Mouse (Mus musculus) hindbrain, embryonic 11.5 days (tissue): Measurements from ENCODE around the gene Aebp1. TPM values are rescaled to one million over a fixed set of nuclear protein-coding genes. Genes with fewer than 3 reads are reported as not detected.

ENCODE experiments used
- ATAC-seq: fragments of 200-750 bp; cut with Nextera tagmentation; 2 replicates; pipeline ENCODE4 v1.8.0; 2017; ENCODE audit warnings: mild to moderate bottlenecking, moderate TSS enrichment, moderate library complexity; ENCODE audit not compliant: low FRiP score
- DNase-seq: peaks from one replicate; pipeline ENCODE4 v3.0.0-alpha.2; 2015; ENCODE audit warnings: low spot score
- H3K27ac ChIP-seq: fragments of 300-500 bp; sonication (generic); 2 replicates; pipeline ENCODE4 v1.5.1; 2014; ENCODE audit warnings: mild to moderate bottlenecking, low read depth, low read length
- H3K27me3 ChIP-seq: fragments of 300-500 bp; sonication (generic); 2 replicates; pipeline ENCODE4 v1.6.1; 2014; ENCODE audit warnings: mild to moderate bottlenecking, low read length, moderate library complexity, mixed read lengths; ENCODE audit not compliant: control insufficient read depth, insufficient read depth
- H3K36me3 ChIP-seq: fragments of 300-500 bp; sonication (generic); 2 replicates; pipeline ENCODE4 v1.6.1; 2014; ENCODE audit warnings: mild to moderate bottlenecking, low read length, moderate library complexity, mixed read lengths; ENCODE audit not compliant: control insufficient read depth, insufficient read depth
- H3K4me1 ChIP-seq: fragments of 300-500 bp; sonication (generic); replicated peaks from 2 replicates; pipeline ENCODE4 v1.6.1; 2014; ENCODE audit warnings: low read length, mixed read lengths; ENCODE audit not compliant: control insufficient read depth, insufficient read depth
- H3K4me2 ChIP-seq: fragments of 300-500 bp; sonication (generic); replicated peaks from 2 replicates; pipeline ENCODE4 v1.6.1; 2014; ENCODE audit warnings: mild to moderate bottlenecking, low read depth, low read length
- H3K4me3 ChIP-seq: fragments of 300-500 bp; sonication (generic); 2 replicates; pipeline ENCODE4 v1.5.1; 2014; ENCODE audit warnings: low read depth, low read length
- H3K9ac ChIP-seq: fragments of 300-500 bp; sonication (generic); 2 replicates; pipeline ENCODE4 v1.6.1; 2014; ENCODE audit warnings: low read depth, low read length
- H3K9me3 ChIP-seq: fragments of 300-500 bp; sonication (generic); 2 replicates; pipeline ENCODE4 v1.6.1; 2016; ENCODE audit warnings: low read length; ENCODE audit not compliant: control insufficient read depth
- WGBS: fragments of 180-500 bp; shearing (Covaris S2); extraction: QIAGEN DNeasy Blood & Tissue Kit; methylation state at CpG from one replicate; pipeline ENCODE4 v1.1.7; 2014; 5-methylcytosine and 5-hydroxymethylcytosine counted together
- polyA plus RNA-seq: library from polyadenylated mRNA; unstranded; fragments of >200 nt; fragmentation: Nextera tagmentation; extraction: Ambion mirVana; gene quantifications from 2 replicates; pipeline ENCODE4 v1.2.1, GENCODE M21; 2014

Gene Aebp1
- polyA plus RNA-seq, 1 experiment from 2014 or later = 19.0 TPM

DNA sequence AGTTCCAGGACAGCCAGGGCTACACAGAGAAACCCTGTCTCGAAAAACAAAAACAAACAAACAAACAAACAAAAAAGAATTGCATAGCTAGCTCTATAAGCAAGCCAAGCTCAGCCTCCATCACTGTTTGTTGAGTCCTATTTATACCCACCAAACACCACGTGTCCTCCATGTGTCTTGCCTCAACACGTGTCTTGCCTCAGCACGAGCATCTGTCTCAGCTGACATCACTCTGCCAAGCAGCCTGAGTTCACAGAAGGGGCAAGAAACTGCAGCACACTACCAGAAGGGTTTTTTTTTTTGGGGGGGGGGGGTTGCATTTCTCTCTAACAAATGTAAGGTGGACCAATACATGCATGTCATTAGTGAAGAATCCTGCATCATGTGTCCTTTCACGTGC is 11.3 kb upstream of the Aebp1 start:
- no peak overlapping the region for H3K27ac ChIP-seq
- ATAC-seq = no peak
- no peak overlapping the region for H3K4me3 ChIP-seq
- WGBS = 71% methylated on average over 5 of the region's 5 CpGs
- H3K4me2 ChIP-seq = no peak overlapping the region
- H3K27me3 ChIP-seq = no peaks in the 10 kb centered on the region
- no peaks in the 10 kb centered on the region for H3K9me3 ChIP-seq
- H3K36me3 ChIP-seq = no peaks in the 10 kb centered on the region
- no peaks in the 10 kb centered on the region for H3K4me1 ChIP-seq
- H3K9ac ChIP-seq = no peak overlapping the region
- DNase-seq = no peak

DNA sequence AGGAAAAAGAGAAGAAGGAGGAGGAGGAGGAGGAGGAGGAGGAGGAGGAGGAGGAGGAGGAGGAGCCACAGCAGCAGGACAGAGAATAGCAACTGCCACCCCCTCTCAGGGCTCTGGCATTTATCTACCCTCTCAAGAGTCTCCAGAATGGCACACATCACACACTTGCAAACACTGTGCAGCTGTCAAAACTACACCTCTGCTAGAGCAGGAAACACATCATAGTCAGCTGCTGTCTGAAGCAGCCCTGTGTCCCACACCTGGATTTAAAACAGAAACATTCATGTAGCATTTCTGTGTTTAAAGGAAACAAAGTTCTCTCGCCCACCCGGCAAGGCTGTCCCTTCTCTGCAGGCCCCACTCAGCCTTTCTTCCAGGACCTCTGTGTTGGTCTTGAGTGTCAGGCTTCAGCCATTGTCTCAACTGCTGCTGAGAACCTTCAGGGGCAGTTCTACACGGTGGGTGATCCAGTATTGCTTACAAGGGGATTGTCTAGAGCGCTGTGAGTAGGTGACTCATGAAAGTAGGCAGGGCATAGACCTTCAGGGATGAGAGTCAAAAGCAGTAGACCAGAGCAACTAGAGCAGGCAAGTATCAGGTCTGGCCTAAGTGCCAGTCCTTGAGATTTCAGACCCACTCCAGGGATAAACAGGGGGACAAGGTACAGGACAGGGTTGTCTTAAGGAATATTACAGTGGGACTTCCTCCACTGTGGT is 10.6 kb upstream of the Aebp1 start:
- Histone ChIP-seq H3K27me3 (no peaks in the 10 kb centered on the region), H3K4me1 (no peaks in the 10 kb centered on the region), H3K9ac (no peak overlapping the region), H3K4me3 (no peak overlapping the region), H3K9me3 (no peaks in the 10 kb centered on the region), H3K4me2 (no peak overlapping the region), H3K36me3 (no peaks in the 10 kb centered on the region), H3K27ac (no peak overlapping the region)
- no peak for DNase-seq
- WGBS = 55% methylated on average over 4 of the region's 4 CpGs
- ATAC-seq = no peak

DNA sequence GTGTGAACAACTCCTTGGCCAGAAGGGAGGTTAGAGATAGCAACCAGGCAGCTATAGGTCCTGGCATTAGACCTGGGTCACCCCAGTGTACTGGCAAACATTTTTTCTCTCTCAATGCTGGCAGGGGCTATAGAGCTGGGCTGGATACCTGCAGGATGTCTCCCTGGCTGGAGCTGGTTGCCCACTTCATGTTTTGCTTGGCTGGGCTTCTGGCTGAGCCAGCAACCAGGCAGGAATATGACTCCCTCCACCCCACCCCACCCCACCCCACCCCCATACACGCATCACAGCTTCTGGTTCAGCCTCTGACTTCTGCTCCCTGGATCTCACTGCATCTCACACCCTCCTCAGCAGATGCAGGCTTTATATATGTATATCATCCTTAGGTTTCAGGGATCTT is 9.4 kb upstream of the Aebp1 start:
- Histone ChIP-seq H3K4me1 (no peaks in the 10 kb centered on the region), H3K9ac (no peak overlapping the region), H3K4me2 (no peak overlapping the region), H3K27me3 (no peaks in the 10 kb centered on the region), H3K36me3 (no peaks in the 10 kb centered on the region), H3K27ac (no peak overlapping the region), H3K4me3 (no peak overlapping the region), H3K9me3 (no peaks in the 10 kb centered on the region)
- no peak for ATAC-seq
- no peak for DNase-seq
- 70% methylated on average over 1 of the region's 1 CpGs for WGBS

GRCm38 (mm10) chr11:5855481-5855880 is 6.3 kb upstream of the Aebp1 start:
- no peak overlapping the region for H3K9ac ChIP-seq
- ATAC-seq = no peak
- no peaks in the 10 kb centered on the region for H3K27me3 ChIP-seq

GRCm38 (mm10) chr11:5855902-5856301 is 5.8 kb upstream of the Aebp1 start:
- Histone ChIP-seq H3K9ac (no peak overlapping the region), H3K4me1 (no peaks in the 10 kb centered on the region), H3K4me2 (no peak overlapping the region), H3K27me3 (peaks cover 1% of the 10 kb centered on the region; the same call in 1 of the 2 replicates), H3K9me3 (no peaks in the 10 kb centered on the region), H3K27ac (peak overlapping the region; percentile 17; the same call in 1 of the 2 replicates), H3K4me3 (no peak overlapping the region), H3K36me3 (no peaks in the 10 kb centered on the region)
- ATAC-seq = no peak
- WGBS = 33% methylated on average over 7 of the region's 7 CpGs
- no peak for DNase-seq

More at GRCm38 (mm10) chr11:5855481-5855880, 6.3 kb upstream of the Aebp1 start:
- no peak overlapping the region for H3K4me2 ChIP-seq
- no peaks in the 10 kb centered on the region for H3K9me3 ChIP-seq
- H3K4me3 ChIP-seq = no peak overlapping the region
- no peaks in the 10 kb centered on the region for H3K4me1 ChIP-seq
- no peak for DNase-seq
- H3K36me3 ChIP-seq = no peaks in the 10 kb centered on the region
- peak overlapping the region; percentile 17; the same call in 1 of the 2 replicates for H3K27ac ChIP-seq

DNA sequence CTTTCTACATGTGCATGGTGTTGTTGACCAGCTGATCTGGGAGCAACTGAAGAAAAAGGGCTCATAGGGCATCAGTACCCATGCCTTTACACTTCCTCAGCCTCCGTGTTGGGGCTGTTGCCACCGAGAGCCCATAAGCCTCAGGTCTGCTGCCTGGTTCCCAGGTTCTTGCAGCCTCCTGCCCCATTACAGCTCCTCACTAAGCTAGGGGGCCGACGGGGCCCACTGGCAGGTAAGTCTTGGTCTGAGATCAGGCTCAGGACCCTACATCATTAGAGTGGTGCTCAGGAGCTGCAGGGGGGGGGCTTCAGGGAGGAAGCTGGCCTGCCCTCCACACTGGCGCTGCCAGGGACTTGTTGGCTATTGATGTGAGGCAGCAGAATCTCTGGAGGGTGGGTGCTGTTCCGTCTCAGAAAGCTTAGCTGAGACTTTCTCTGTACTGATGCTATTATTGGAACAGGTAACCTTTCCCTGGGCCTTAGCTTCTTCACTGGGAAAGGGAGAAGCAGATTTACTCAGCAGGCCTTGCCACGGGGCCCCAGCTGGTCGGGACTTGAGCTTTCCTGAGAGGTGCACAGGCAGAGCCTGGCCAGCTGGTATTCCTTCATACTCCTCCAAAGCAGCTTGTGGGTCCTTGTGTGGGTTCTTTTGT is 5.1 kb upstream of the Aebp1 start:
- Histone ChIP-seq H3K4me2 (no peak overlapping the region), H3K27ac (no peak overlapping the region), H3K36me3 (no peaks in the 10 kb centered on the region), H3K4me3 (no peak overlapping the region), H3K9me3 (no peaks in the 10 kb centered on the region), H3K4me1 (no peaks in the 10 kb centered on the region; the same call in 1 of the 2 replicates), H3K27me3 (peaks cover 8% of the 10 kb centered on the region), H3K9ac (no peak overlapping the region)
- no peak for DNase-seq
- WGBS = 74% methylated on average over 8 of the region's 8 CpGs
- ATAC-seq = no peak

- H3K27ac ChIP-seq = no peak overlapping the region
- DNase-seq (no peak), ATAC-seq (no peak)
- H3K27me3 ChIP-seq = peaks cover 23% of the 10 kb centered on the region
- H3K9me3 ChIP-seq = no peaks in the 10 kb centered on the region
- no peak overlapping the region for H3K9ac ChIP-seq
- no peaks in the 10 kb centered on the region for H3K36me3 ChIP-seq
- whole genome bisulfite sequencing = 73% methylated on average over 1 of the region's 1 CpGs
- H3K4me2 ChIP-seq = no peak overlapping the region
- peaks cover 7% of the 10 kb centered on the region for H3K4me1 ChIP-seq
- H3K4me3 ChIP-seq = no peak overlapping the region
Measured at GRCm38 (mm10) chr11:5858723-5859122, 3.0 kb upstream of the Aebp1 start.

GRCm38 (mm10) chr11:5859883-5860550 is 1.7 kb upstream of the Aebp1 start:
- WGBS = 83% methylated on average over 13 of the region's 13 CpGs
- no peak overlapping the region for H3K9ac ChIP-seq
- H3K36me3 ChIP-seq = no peaks in the 10 kb centered on the region
- no peak for ATAC-seq
- no peak overlapping the region for H3K27ac ChIP-seq
- peaks cover 7% of the 10 kb centered on the region for H3K4me1 ChIP-seq
- no peak overlapping the region for H3K4me3 ChIP-seq
- peaks cover 23% of the 10 kb centered on the region for H3K27me3 ChIP-seq
- DNase-seq = no peak
- no peak overlapping the region for H3K4me2 ChIP-seq
- no peaks in the 10 kb centered on the region for H3K9me3 ChIP-seq
